Comparison of ENCODE assay signal across 19 mouse cellular contexts in genomic region chr13:36242261-36242660, GRCm38 (mm10).
DNase-seq lines count a peak whose midpoint lies in the region; ATAC-seq and TF ChIP-seq lines count a peak whose summit lies in the region.
"Had no signal": no experiment of that assay in that cellular context is flagged by ENCODE, and none has a peak within 500 bp of the region (broad histone marks: within the 10 kb centered on the region; RNA-seq: fewer than 3 reads in every experiment).

No protein-coding gene starts in this region.

- peaks cover 16% of the 10 kb centered on the region for H3K4me1 ChIP-seq in heart, postnatal 0 days (ENCODE audit: control insufficient read depth, insufficient read depth)
- H3K4me1 ChIP-seq: embryonic facial prominence, embryonic 12.5 days; liver, embryonic 13.5 days; neural tube, embryonic 13.5 days; stomach, embryonic 15.5 days had no signal

- H3K27me3 ChIP-seq in heart, postnatal 0 days (ENCODE audit: control insufficient read depth, insufficient read depth, low read length) = no peaks in the 10 kb centered on the region
- H3K27me3 ChIP-seq: embryonic facial prominence, embryonic 12.5 days; liver, embryonic 13.5 days; neural tube, embryonic 13.5 days; stomach, embryonic 15.5 days had no signal

- H3K4me2 ChIP-seq in heart, postnatal 0 days (ENCODE audit: low read depth, low read length) = no peak overlapping the region
- H3K4me2 ChIP-seq: embryonic facial prominence, embryonic 12.5 days; liver, embryonic 13.5 days; neural tube, embryonic 13.5 days; stomach, embryonic 15.5 days had no signal

- H3K4me3 ChIP-seq in heart, postnatal 0 days (ENCODE audit: low read depth, low read length) = no peak overlapping the region
- H3K4me3 ChIP-seq: embryonic facial prominence, embryonic 12.5 days; liver, embryonic 13.5 days; neural tube, embryonic 13.5 days; stomach, embryonic 15.5 days had no signal

- no peak for TF ChIP-seq CTCF in heart, postnatal 0 days (IDR thresholded peaks at IDR 0.05; ENCODE audit: low read depth)

- no peaks in the 10 kb centered on the region for H3K36me3 ChIP-seq in heart, postnatal 0 days (replicated peaks; ENCODE audit: control insufficient read depth, insufficient read depth, low read length)
- H3K36me3 ChIP-seq: embryonic facial prominence, embryonic 12.5 days; liver, embryonic 13.5 days; neural tube, embryonic 13.5 days; stomach, embryonic 15.5 days had no signal

- no peak overlapping the region for H3K27ac ChIP-seq in heart, postnatal 0 days (ENCODE audit: low read depth)
- H3K27ac ChIP-seq: embryonic facial prominence, embryonic 12.5 days; liver, embryonic 13.5 days; neural tube, embryonic 13.5 days; stomach, embryonic 15.5 days had no signal

- DNase-seq in heart, postnatal 0 days (ENCODE audit: low spot score) = peak; percentile 33
- no peak for DNase-seq in heart, postnatal 36 days
- DNase-seq in ovary, adult 18-20 months (ENCODE audit: low spot score) = peak; percentile 78
- DNase-seq in ovary, postnatal 10 days (ENCODE audit: low spot score) = no peak
- DNase-seq in lung, adult 18-20 months = peak; percentile 54 to 66
- peak; percentile 18 for DNase-seq in ovary, postnatal 14 days (ENCODE audit: low spot score)
- no peak for DNase-seq in layer of hippocampus, adult 8-10 months (ENCODE audit: low spot score in 2 of 2)
- DNase-seq in cerebellum, adult 9-11 months = no peak
- DNase-seq: cerebellum, postnatal 25 days; gastrocnemius, postnatal 14 days; layer of hippocampus, postnatal 36 days; left cerebral cortex, postnatal 4 days; liver, embryonic 13.5 days; spleen, adult 18-20 months; thymus, postnatal 14 days had no signal

- TF ChIP-seq EP300 in heart, postnatal 0 days (IDR thresholded peaks at IDR 0.05; ENCODE audit: low read depth) = no peak

- intact Hi-C loops in heart, postnatal 36 days (cut with DNase I) = no loop called here

- WGBS in heart, postnatal 0 days = 7% methylated on average over 1 of the region's 1 CpGs

- H3K9ac ChIP-seq in heart, postnatal 0 days (replicated peaks; ENCODE audit: low read depth, low read length) = no peak overlapping the region
- H3K9ac ChIP-seq: embryonic facial prominence, embryonic 12.5 days; liver, embryonic 13.5 days; neural tube, embryonic 13.5 days; stomach, embryonic 15.5 days had no signal

- no peak for ATAC-seq in heart, postnatal 0 days (ENCODE audit: insufficient read depth, low read depth)
- ATAC-seq: inflammation-experienced regulatory T-cells, adult 6 months had no signal

- no peaks in the 10 kb centered on the region for H3K9me3 ChIP-seq in heart, postnatal 0 days (replicated peaks; ENCODE audit: control insufficient read depth, low read length)
- H3K9me3 ChIP-seq: embryonic facial prominence, embryonic 12.5 days; liver, embryonic 13.5 days; neural tube, embryonic 13.5 days; stomach, embryonic 15.5 days had no signal

Comparison
In these comparisons a context has a peak if more than half of its experiments do, and no peak if none do; other contexts are left out.
1. DNase-seq: peak in heart, postnatal 0 days (single experiment), ovary, adult 18-20 months (single experiment), lung, adult 18-20 months (2 of 2) and ovary, postnatal 14 days (single experiment); none in heart, postnatal 36 days (0 of 2), ovary, postnatal 10 days (single experiment), layer of hippocampus, adult 8-10 months (0 of 2) and cerebellum, adult 9-11 months (single experiment).